Mouse (Mus musculus) CH12.LX (cell line): ENCODE measurements around the gene Abcb9. TPM values are rescaled to one million over a fixed set of nuclear protein-coding genes. Genes with fewer than 3 reads are reported as not detected.
A peak's percentile ranks its signal among the peaks of the same experiment; 100 is the strongest.

Experiments used
- DNase-seq: peaks from one replicate; pipeline ENCODE4 v3.0.0-alpha.2; 2013; ENCODE audit errors: extremely low read depth
- H3K27ac ChIP-seq: 2 replicates; pipeline ENCODE4 v1.5.1; 2012; ENCODE audit warnings: low read depth, mild to moderate bottlenecking, control low read depth, moderate library complexity; ENCODE audit not compliant: insufficient read depth
- H3K27me3 ChIP-seq: replicated peaks from 2 replicates; pipeline ENCODE3; 2012; ENCODE audit warnings: inconsistent platforms
- H3K36me3 ChIP-seq, 2 experiments: replicated peaks in 1 of 2; 2 replicates each; pipeline versions ENCODE3 to v1.6.1; 2012; ENCODE audit warnings: inconsistent platforms in 1 of 2, low read length in 1 of 2, mild to moderate bottlenecking in 1 of 2, mixed read lengths in 1 of 2, moderate library complexity in 1 of 2; ENCODE audit not compliant: control insufficient read depth in 1 of 2, insufficient read depth in 1 of 2
- H3K4me1 ChIP-seq, 2 experiments: 2 replicates each; pipeline ENCODE4 v1.6.1; 2012; ENCODE audit warnings: inconsistent platforms in 1 of 2, moderate library complexity in 1 of 2; ENCODE audit not compliant: insufficient read depth in 2 of 2, control insufficient read depth in 1 of 2
- H3K4me2 ChIP-seq: 2 replicates; pipeline ENCODE4 v1.6.1; 2012; ENCODE audit warnings: low read depth, mild to moderate bottlenecking, control low read depth; ENCODE audit not compliant: poor library complexity, insufficient read depth, severe bottlenecking
- H3K4me3 ChIP-seq, 3 experiments: fragments of 150-350 bp in 1 of 3; sonication (generic) in 1 of 3; replicated peaks in 1 of 3; 2 replicates each; pipeline versions ENCODE3 to v1.5.1; 2011 to 2012; ENCODE audit warnings: low read depth in 2 of 3, low read length in 2 of 3, mild to moderate bottlenecking in 2 of 3, moderate library complexity in 2 of 3, control low read depth in 1 of 3, improper control_type of control experiment in 1 of 3, inconsistent platforms in 1 of 3, mixed read lengths in 1 of 3; ENCODE audit not compliant: poor library complexity in 1 of 3
- H3K79me2 ChIP-seq: replicated peaks from 2 replicates; pipeline ENCODE4 v1.6.1; 2012; ENCODE audit warnings: mild to moderate bottlenecking, moderate library complexity; ENCODE audit not compliant: control insufficient read depth, poor library complexity, insufficient read depth, severe bottlenecking; ENCODE audit errors: extremely low read depth
- H3K9ac ChIP-seq: 2 replicates; pipeline ENCODE4 v1.6.1; 2012; ENCODE audit warnings: low read depth, mild to moderate bottlenecking, control low read depth, moderate library complexity; ENCODE audit not compliant: insufficient read depth
- H3K9me3 ChIP-seq: replicated peaks from 2 replicates; pipeline ENCODE3; 2012; ENCODE audit warnings: low read length, inconsistent platforms, mixed read lengths
- CHD1 ChIP-seq: IDR thresholded peaks from 2 replicates; pipeline ENCODE4 v1.6.1; 2012; ENCODE audit warnings: low read depth, low read length, improper control_type of control experiment, inconsistent platforms
- CTCF ChIP-seq, 2 experiments: IDR thresholded peaks in 1 of 2; conservative IDR thresholded peaks in 1 of 2; 2 replicates each; pipeline ENCODE4 v1.5.1; 2011 to 2012; ENCODE audit warnings: low read depth in 2 of 2, low read length in 2 of 2, improper control_type of control experiment in 1 of 2, inconsistent platforms in 1 of 2, mild to moderate bottlenecking in 1 of 2, moderate library complexity in 1 of 2
- E2F4 ChIP-seq: IDR thresholded peaks from 2 replicates; pipeline ENCODE4 v1.6.1; 2011; ENCODE audit warnings: low read depth, low read length, improper control_type of control experiment; ENCODE audit not compliant: insufficient replicate concordance
- ETS1 ChIP-seq: conservative IDR thresholded peaks from 2 replicates; pipeline ENCODE4 v1.6.1; 2012; ENCODE audit warnings: low read depth, mild to moderate bottlenecking, inconsistent platforms, low read length, improper control_type of control experiment, moderate library complexity
- JUND ChIP-seq: conservative IDR thresholded peaks from 2 replicates; pipeline ENCODE4 v1.6.1; 2011; ENCODE audit warnings: low read depth, low read length, improper control_type of control experiment
- MAX ChIP-seq: IDR thresholded peaks from 2 replicates; pipeline ENCODE4 v1.6.1; 2011; ENCODE audit warnings: low read length, improper control_type of control experiment
- MEF2A ChIP-seq: IDR thresholded peaks from 2 replicates; pipeline ENCODE4 v1.6.1; 2014; ENCODE audit warnings: low read depth, mild to moderate bottlenecking, inconsistent platforms, low read length, improper control_type of control experiment, borderline replicate concordance
- MXI1 ChIP-seq: IDR thresholded peaks from 2 replicates; pipeline ENCODE4 v1.6.1; 2011; ENCODE audit warnings: mild to moderate bottlenecking, low read depth, low read length, improper control_type of control experiment
- NELFE ChIP-seq: IDR thresholded peaks from 2 replicates; pipeline ENCODE4 v1.6.1; 2011; ENCODE audit warnings: low read depth, low read length, improper control_type of control experiment
- POLR2AphosphoS2 ChIP-seq: IDR thresholded peaks from 2 replicates; pipeline ENCODE4 v1.6.1; 2011; ENCODE audit warnings: low read depth, low read length, improper control_type of control experiment
- RCOR1 ChIP-seq: conservative IDR thresholded peaks from 2 replicates; pipeline ENCODE4 v1.6.1; 2012; ENCODE audit warnings: low read depth, mild to moderate bottlenecking, inconsistent platforms, low read length, improper control_type of control experiment
- SIN3A ChIP-seq: IDR thresholded peaks from 2 replicates; pipeline ENCODE4 v1.6.1; 2012; ENCODE audit warnings: low read length, improper control_type of control experiment, inconsistent platforms
- TBP ChIP-seq: conservative IDR thresholded peaks from 2 replicates; pipeline ENCODE4 v1.6.1; 2011; ENCODE audit warnings: low read depth, low read length, improper control_type of control experiment
- TCF12 ChIP-seq: IDR thresholded peaks from 2 replicates; pipeline ENCODE4 v1.6.1; 2014; ENCODE audit warnings: low read depth, mild to moderate bottlenecking, inconsistent platforms, low read length, improper control_type of control experiment
- UBTF ChIP-seq: IDR thresholded peaks from 2 replicates; pipeline ENCODE4 v1.6.1; 2012; ENCODE audit warnings: low read depth, mild to moderate bottlenecking, inconsistent platforms, low read length, improper control_type of control experiment, moderate library complexity
- USF2 ChIP-seq: conservative IDR thresholded peaks from 2 replicates; pipeline ENCODE4 v1.6.1; 2011; ENCODE audit warnings: low read depth, low read length, improper control_type of control experiment
- ZC3H11A ChIP-seq: IDR thresholded peaks from 2 replicates; pipeline ENCODE4 v1.6.1; 2012; ENCODE audit warnings: low read depth, mild to moderate bottlenecking, inconsistent platforms, low read length, improper control_type of control experiment
- ZKSCAN1 ChIP-seq: IDR thresholded peaks from 2 replicates; pipeline ENCODE4 v1.6.1; 2012; ENCODE audit warnings: low read depth, inconsistent platforms, low read length, improper control_type of control experiment, borderline replicate concordance
- dilution Hi-C: fragments of 300-500 bp; cut with MboI; formaldehyde crosslinking; loops from 2 replicates; pipeline ENCODE4 v1.14.3; 2020; ENCODE audit warnings: low sequenced_read_pairs; ENCODE audit not compliant: extremely low pct_unique_long_range_greater_than_20kb, extremely low pct_ligation_motif_present
- in situ Hi-C: fragments of 300-500 bp; cut with MboI; formaldehyde crosslinking; loops from 3 replicates; pipeline ENCODE4 v1.14.3; 2019; ENCODE audit warnings: low sequenced_read_pairs, low pct_ligation_motif_present, low pct_unique_long_range_greater_than_20kb, mixed read lengths
- polyA plus RNA-seq: library from polyadenylated mRNA; unstranded; fragments of >175 nt; gene quantifications from 2 replicates; pipeline ENCODE4 v1.2.1, GENCODE M21; 2012; ENCODE audit warnings: low read depth; ENCODE audit not compliant: insufficient read length
- total RNA-seq, 2 experiments: library from RNA; depleted of rRNA; stranded (reverse); fragments of 300-350 nt in 1 of 2; fragments of >200 nt in 1 of 2; gene quantifications; 2 replicates each; pipeline ENCODE4 v1.2.3; 2012 to 2014

Abcb9 gene
- total and polyA plus RNA-seq, 3 experiments = 0.44 to 1.4 (median 0.98) TPM

DNA sequence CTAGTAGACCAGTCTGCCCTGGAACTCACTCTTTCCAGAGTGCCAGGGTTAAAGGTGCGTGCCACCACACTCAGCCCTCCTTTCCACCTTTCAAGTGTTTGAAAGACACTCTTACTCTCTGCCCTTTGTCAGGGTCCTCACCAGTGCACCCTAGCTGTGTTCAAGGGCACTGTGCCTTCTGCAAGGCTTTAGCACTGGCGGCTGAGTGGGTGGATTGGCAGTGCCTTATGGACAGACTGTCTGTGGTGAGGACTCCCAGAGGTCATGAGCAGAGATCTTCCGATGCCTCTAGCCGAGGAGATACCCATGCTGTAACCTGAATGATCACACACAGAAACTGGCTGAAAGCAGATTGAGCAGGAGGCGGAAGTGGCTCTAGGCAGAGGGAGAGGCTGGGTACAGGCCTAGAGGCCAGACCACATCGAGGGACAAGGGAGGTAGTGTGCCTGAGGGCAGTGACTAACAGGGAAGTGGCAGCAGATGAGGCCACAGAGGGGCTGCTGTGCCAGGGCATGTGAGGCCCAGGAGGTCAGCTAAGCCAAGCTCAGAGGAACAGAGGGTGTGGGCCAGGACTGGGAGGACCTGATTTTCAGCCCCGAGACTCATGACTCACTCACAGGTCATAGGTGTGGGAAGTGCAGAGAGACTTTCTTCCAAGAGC lies 48.7 kb downstream of the Abcb9 start:
- DNase-seq = no peak
- H3K27me3 ChIP-seq = no peaks in the 10 kb centered on the region
- no peak for TF ChIP-seq MAX
- no peak for TF ChIP-seq ETS1
- TF ChIP-seq RCOR1 = no peak
- TF ChIP-seq JUND = no peak
- TF ChIP-seq ZC3H11A = no peak
- no peak overlapping the region for H3K4me2 ChIP-seq
- H3K79me2 ChIP-seq = no peaks in the 10 kb centered on the region
- H3K9me3 ChIP-seq = no peaks in the 10 kb centered on the region
- H3K4me3 ChIP-seq = no peak overlapping the region
- peaks cover 7 to 20% of the 10 kb centered on the region in 2 experiments for H3K4me1 ChIP-seq
- no peak overlapping the region for H3K27ac ChIP-seq
- in situ Hi-C loops (no loop called here), dilution Hi-C loops (no loop called here)
- no peaks in the 10 kb centered on the region for H3K36me3 ChIP-seq
- no peak overlapping the region for H3K9ac ChIP-seq

DNA sequence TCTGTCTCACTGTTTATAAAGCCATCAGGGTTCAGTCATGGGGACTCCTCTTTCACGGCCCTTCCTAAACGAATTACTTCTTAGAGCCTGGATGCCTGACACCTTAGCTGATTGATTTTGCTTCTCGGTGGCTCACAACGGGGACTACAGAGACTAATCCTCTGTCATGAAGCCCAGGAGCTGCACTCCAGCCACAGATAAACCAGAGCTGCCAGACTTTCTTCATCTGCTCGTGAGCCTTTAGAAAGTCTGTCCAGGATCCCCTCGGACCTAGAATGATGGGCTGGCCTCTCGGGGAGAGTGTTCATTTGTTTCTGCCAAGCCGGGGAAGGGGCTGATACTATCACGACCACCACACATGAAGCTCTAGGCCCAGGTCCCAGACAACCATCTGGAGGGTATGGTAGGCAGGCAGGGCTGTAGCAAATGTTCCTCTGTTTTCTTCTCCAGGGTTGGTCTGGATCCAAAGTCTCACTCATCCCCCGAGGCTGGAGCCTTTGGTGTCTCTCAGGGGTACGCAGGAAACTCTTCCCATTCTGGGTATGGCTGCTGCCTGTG lies 50.1 kb downstream of the Abcb9 start:
- in situ Hi-C loops (no loop called here), dilution Hi-C loops (no loop called here)
- H3K9me3 ChIP-seq = no peaks in the 10 kb centered on the region
- H3K4me2 ChIP-seq = no peak overlapping the region
- no peaks in the 10 kb centered on the region for H3K79me2 ChIP-seq
- no peak overlapping the region for H3K4me3 ChIP-seq
- DNase-seq = no peak
- TF ChIP-seq CHD1 (no peak), TCF12 (no peak), ZKSCAN1 (no peak), MAX (no peak), UBTF (no peak), ZC3H11A (no peak), NELFE (no peak), E2F4 (no peak), MEF2A (no peak)
- peaks cover 5 to 10% of the 10 kb centered on the region in 2 experiments for H3K4me1 ChIP-seq
- no peak overlapping the region for H3K9ac ChIP-seq
- H3K27me3 ChIP-seq = no peaks in the 10 kb centered on the region
- H3K36me3 ChIP-seq = no peaks in the 10 kb centered on the region
- H3K27ac ChIP-seq = no peak overlapping the region

DNA sequence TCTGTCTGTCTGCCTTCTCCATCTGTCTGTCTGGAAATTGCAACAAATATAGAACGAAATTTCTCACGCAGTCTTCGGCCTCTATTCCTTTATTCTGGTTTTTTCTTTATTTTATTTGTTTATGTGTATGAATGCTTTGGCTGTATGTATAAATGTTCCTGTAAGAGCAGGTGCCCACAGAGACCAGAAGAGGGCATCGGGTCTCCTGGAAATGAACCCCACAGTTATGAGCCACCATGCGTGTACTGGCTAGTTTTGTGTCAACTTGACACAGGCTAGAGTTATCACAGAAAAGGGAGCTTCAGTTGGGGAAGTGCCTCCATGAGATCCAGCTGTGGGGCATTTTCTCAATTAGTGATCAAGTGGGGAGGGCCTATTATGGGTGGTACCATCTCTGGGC lies 51.6 kb downstream of the Abcb9 start:
- dilution Hi-C loops (no loop called here), in situ Hi-C loops (no loop called here)
- H3K36me3 ChIP-seq = no peaks in the 10 kb centered on the region
- H3K4me3 ChIP-seq = no peak overlapping the region
- no peaks in the 10 kb centered on the region for H3K79me2 ChIP-seq
- H3K4me2 ChIP-seq = no peak overlapping the region
- no peaks in the 10 kb centered on the region for H3K4me1 ChIP-seq
- DNase-seq = no peak
- H3K27me3 ChIP-seq = no peaks in the 10 kb centered on the region
- no peaks in the 10 kb centered on the region for H3K9me3 ChIP-seq
- TF ChIP-seq SIN3A (no peak), TBP (no peak), POLR2AphosphoS2 (no peak), USF2 (no peak), MXI1 (no peak), CTCF (conservative IDR thresholded peaks at IDR 0.05 in 1 of 2, IDR thresholded peaks at IDR 0.05 in 1 of 2; ENCODE audit: low read depth in 2 of 2, low read length in 2 of 2) (0 out of 4 replicates have a peak, but pooled peaks of 1 of the 2 experiments have one; percentile 3)
- H3K9ac ChIP-seq = no peak overlapping the region
- no peak overlapping the region for H3K27ac ChIP-seq
